Mouse (Mus musculus) E14TG2a.4 (cell line): Measurements from ENCODE around the gene Dleu7.

Experiments
- CTCF ChIP-seq: conservative IDR thresholded peaks from 2 replicates; pipeline ENCODE4 v1.5.1; 2014; ENCODE audit warnings: low read length
- NANOG ChIP-seq: IDR thresholded peaks from 2 replicates; pipeline ENCODE4 v1.6.1; 2014; ENCODE audit warnings: borderline replicate concordance, low read length, mixed read lengths
- POU5F1 ChIP-seq: IDR thresholded peaks from 2 replicates; pipeline ENCODE4 v1.6.1; 2014; ENCODE audit warnings: low read length, borderline replicate concordance

DNA sequence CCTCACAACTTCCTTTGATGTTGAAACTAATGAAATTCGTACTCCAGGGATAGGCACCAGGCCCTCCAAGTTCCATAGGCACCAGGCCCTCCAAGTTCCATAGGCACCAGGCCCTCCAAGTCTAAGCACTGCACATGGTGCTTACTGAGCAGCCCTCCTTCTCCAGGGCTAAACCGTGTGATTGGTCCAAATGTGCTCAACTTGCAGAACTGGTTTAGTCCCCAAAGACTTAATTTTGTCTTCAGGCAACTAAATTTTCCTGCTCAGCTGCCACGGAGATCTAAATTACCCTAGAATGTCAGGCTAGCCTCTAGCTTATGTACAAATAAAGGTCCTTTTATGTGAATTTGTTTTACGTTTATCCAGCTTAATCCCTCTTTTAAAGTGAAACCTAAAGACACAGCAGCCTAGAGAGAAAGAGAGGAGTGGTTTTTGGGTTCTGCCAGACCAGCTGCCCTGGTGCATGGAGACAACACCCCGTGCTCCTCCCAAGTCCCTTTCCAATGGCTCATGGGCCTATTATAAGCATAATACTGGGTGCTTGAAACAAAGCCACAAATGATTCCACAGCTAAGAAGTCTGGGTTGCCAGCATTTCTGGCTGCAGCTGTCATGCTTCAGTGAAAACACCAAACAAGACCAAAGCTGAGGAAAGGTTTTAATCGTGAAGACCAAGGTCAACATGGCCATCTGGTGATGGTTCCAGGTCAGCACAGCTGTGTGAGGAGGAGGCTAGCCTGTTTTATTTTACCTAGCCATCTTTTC lies 29.9 kb upstream of the Dleu7 start:
- TF ChIP-seq CTCF (no peak), POU5F1 (no peak), NANOG (no peak)
